Mouse (Mus musculus): ENCODE results near the gene Trip6. TPM values are rescaled to one million over a fixed set of nuclear protein-coding genes. Genes with fewer than 3 reads are reported as not detected.
A peak's percentile ranks its signal among the peaks of the same experiment; 100 is the strongest.

Trip6 gene
- total RNA-seq, 1 experiment: 22.7 TPM

DNA sequence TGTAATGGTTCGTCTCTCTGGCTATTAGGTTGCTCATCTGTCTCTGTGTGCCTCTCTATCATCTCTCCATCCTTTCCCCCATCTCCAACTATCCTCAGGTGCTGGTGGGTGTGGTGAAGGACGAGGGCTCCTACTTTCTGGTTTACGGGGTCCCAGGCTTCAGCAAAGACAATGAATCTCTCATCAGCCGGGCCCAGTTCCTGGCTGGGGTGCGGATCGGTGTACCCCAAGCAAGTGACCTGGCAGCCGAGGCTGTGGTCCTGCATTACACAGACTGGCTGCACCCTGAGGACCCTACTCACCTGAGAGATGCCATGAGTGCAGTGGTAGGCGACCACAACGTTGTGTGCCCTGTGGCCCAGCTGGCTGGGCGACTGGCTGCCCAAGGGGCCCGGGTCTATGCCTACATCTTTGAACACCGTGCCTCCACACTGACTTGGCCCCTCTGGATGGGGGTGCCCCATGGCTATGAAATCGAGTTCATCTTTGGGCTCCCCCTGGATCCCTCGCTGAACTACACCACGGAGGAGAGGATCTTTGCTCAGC, 22.8 kb downstream of the Trip6 start:
- Histone ChIP-seq H3K27ac (ENCODE audit: insufficient read depth, low read depth, low read length, poor library complexity, severe bottlenecking) (no peak overlapping the region), H3K4me1 (ENCODE audit: control insufficient read depth in 2 of 2, insufficient read depth in 2 of 2, low read length in 2 of 2, poor library complexity in 1 of 2) (peaks cover 0 to 19% of the 10 kb centered on the region in 2 experiments; a peak in 2 of 4 replicates), H3K4me3 (ENCODE audit: insufficient read depth in 1 of 2, low read depth in 1 of 2, low read length in 2 of 2, poor library complexity in 1 of 2, severe bottlenecking in 1 of 2) (no peak overlapping the region), H3K9ac (ENCODE audit: insufficient read depth, low read depth, low read length, poor library complexity, severe bottlenecking) (no peak overlapping the region), H3K9me3 (ENCODE audit: control insufficient read depth, insufficient read depth, low read depth, low read length) (no peaks in the 10 kb centered on the region), H3K36me3 (ENCODE audit: control insufficient read depth, insufficient read depth, low read length, poor library complexity, severe bottlenecking) (peaks cover 19% of the 10 kb centered on the region)
- TF ChIP-seq HCFC1 (IDR thresholded peaks at IDR 0.05; ENCODE audit: borderline replicate concordance, insufficient read depth, low read length) (no peak), MAFK (IDR thresholded peaks at IDR 0.05; ENCODE audit: insufficient read depth, low read depth, low read length) (no peak), ZC3H11A (IDR thresholded peaks at IDR 0.05; ENCODE audit: borderline replicate concordance, low read depth, low read length) (no peak), CHD2 (IDR thresholded peaks at IDR 0.05; ENCODE audit: low read depth, low read length) (no peak)
- in situ Hi-C loops (cut with MboI; ENCODE audit: low sequenced_read_pairs in 2 of 2, unreplicated experiment in 2 of 2): no loop called here
- DNase-seq (ENCODE audit: low read depth, low spot score): no peak

DNA sequence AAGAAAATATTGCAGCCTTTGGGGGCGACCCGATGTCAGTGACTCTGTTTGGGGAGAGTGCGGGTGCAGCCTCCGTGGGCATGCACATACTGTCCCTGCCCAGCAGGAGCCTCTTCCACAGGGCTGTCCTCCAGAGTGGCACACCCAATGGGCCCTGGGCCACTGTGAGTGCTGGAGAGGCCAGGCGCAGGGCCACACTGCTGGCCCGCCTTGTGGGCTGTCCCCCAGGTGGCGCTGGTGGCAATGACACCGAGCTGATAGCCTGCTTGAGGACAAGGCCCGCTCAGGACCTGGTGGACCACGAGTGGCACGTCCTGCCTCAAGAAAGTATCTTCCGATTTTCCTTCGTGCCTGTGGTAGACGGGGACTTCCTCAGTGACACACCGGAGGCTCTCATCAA, 23.5 kb downstream of the Trip6 start:
- no peak overlapping the region for H3K27ac ChIP-seq (ENCODE audit: insufficient read depth, low read depth, low read length, poor library complexity, severe bottlenecking)
- H3K4me1 ChIP-seq (ENCODE audit: control insufficient read depth in 2 of 2, insufficient read depth in 2 of 2, low read length in 2 of 2, poor library complexity in 1 of 2): peaks cover 0 to 16% of the 10 kb centered on the region in 2 experiments; a peak in 2 of 4 replicates
- H3K9ac ChIP-seq (ENCODE audit: insufficient read depth, low read depth, low read length, poor library complexity, severe bottlenecking): no peak overlapping the region
- H3K9me3 ChIP-seq (ENCODE audit: control insufficient read depth, insufficient read depth, low read depth, low read length): no peaks in the 10 kb centered on the region
- peaks cover 11% of the 10 kb centered on the region for H3K36me3 ChIP-seq (ENCODE audit: control insufficient read depth, insufficient read depth, low read length, poor library complexity, severe bottlenecking)
- in situ Hi-C loops (cut with MboI; ENCODE audit: low sequenced_read_pairs in 2 of 2, unreplicated experiment in 2 of 2): no loop called here
- no peak for DNase-seq (ENCODE audit: low read depth, low spot score)
- no peak overlapping the region for H3K4me3 ChIP-seq (ENCODE audit: insufficient read depth in 1 of 2, low read depth in 1 of 2, low read length in 2 of 2, poor library complexity in 1 of 2, severe bottlenecking in 1 of 2)
- TF ChIP-seq ZNF384 (IDR thresholded peaks at IDR 0.05; ENCODE audit: low read depth, low read length): no peak
- no peak for TF ChIP-seq ZC3H11A (IDR thresholded peaks at IDR 0.05; ENCODE audit: borderline replicate concordance, low read depth, low read length)
- no peak for TF ChIP-seq MAFK (IDR thresholded peaks at IDR 0.05; ENCODE audit: insufficient read depth, low read depth, low read length)
- no peak for TF ChIP-seq HCFC1 (IDR thresholded peaks at IDR 0.05; ENCODE audit: borderline replicate concordance, insufficient read depth, low read length)
- no peak for TF ChIP-seq CHD2 (IDR thresholded peaks at IDR 0.05; ENCODE audit: low read depth, low read length)

DNA sequence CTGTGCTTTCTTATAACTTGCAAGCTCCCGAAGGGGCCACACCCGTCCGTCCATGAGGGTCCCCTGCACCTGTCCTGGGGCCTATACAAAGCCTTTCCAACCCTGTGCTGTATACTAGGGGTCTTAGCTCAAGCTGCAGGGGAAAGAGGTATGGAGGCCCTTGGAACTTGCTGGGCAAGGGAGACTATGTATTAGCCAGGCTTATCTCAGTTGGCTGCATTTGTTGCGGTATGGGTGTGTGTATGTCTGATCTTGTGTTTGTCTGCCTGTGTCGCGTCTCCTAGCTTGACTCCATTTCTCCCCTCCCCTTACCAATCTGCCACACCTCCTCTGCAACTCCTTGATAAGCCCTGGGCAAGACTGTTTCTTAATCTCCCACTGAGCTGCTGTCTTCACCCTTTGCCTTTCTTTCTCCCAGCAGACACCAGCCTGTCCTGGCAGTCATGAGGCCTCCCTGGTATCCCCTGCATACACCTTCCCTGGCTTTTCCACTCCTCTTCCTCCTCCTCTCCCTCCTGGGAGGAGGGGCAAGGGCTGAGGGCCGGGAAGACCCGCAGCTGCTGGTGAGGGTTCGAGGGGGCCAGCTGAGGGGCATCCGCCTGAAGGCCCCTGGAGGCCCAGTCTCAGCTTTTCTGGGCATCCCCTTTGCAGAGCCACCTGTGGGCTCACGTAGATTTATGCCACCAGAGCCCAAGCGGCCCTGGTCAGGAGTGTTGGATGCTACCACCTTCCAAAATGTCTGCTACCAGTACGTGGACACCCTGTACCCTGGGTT, 24.4 kb downstream of the Trip6 start:
- Histone ChIP-seq H3K27ac (ENCODE audit: insufficient read depth, low read depth, low read length, poor library complexity, severe bottlenecking) (no peak overlapping the region), H3K4me1 (ENCODE audit: control insufficient read depth in 2 of 2, insufficient read depth in 2 of 2, low read length in 2 of 2, poor library complexity in 1 of 2) (peaks cover 0 to 16% of the 10 kb centered on the region in 2 experiments; a peak in 2 of 4 replicates), H3K4me3 (ENCODE audit: insufficient read depth in 1 of 2, low read depth in 1 of 2, low read length in 2 of 2, poor library complexity in 1 of 2, severe bottlenecking in 1 of 2) (no peak overlapping the region), H3K36me3 (ENCODE audit: control insufficient read depth, insufficient read depth, low read length, poor library complexity, severe bottlenecking) (peaks cover 2% of the 10 kb centered on the region), H3K9ac (ENCODE audit: insufficient read depth, low read depth, low read length, poor library complexity, severe bottlenecking) (no peak overlapping the region), H3K9me3 (ENCODE audit: control insufficient read depth, insufficient read depth, low read depth, low read length) (no peaks in the 10 kb centered on the region)
- in situ Hi-C loops (cut with MboI; ENCODE audit: low sequenced_read_pairs in 2 of 2, unreplicated experiment in 2 of 2): no loop called here
- DNase-seq (ENCODE audit: low read depth, low spot score): no peak
- TF ChIP-seq ZNF384 (IDR thresholded peaks at IDR 0.05; ENCODE audit: low read depth, low read length) (no peak), MAFK (IDR thresholded peaks at IDR 0.05; ENCODE audit: insufficient read depth, low read depth, low read length) (no peak), CHD2 (IDR thresholded peaks at IDR 0.05; ENCODE audit: low read depth, low read length) (no peak), HCFC1 (IDR thresholded peaks at IDR 0.05; ENCODE audit: borderline replicate concordance, insufficient read depth, low read length) (no peak), ZC3H11A (IDR thresholded peaks at IDR 0.05; ENCODE audit: borderline replicate concordance, low read depth, low read length) (no peak)

DNA sequence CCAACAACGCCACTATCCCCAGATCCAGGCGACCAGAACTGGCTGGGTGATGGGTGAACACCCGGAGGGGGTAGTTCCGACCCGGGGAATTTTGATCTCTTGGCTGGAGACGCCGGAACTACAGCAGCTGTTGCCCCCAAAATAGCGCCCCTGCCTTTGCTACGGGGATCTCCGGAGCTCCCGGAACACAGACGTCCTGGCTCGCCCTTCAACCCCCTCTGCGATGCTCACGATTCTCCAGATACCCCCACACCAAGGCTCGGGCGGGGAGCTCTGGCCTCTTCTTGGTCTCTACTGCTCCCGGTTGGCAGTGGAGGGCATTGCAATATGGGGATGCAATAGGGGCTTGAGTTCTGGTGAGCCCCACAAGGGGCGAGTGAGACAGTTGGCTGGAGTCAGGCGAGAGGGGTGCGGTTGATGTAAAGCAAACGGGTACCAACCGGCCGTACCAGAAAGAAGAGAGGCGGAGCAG, 25.2 kb downstream of the Trip6 start:
- Histone ChIP-seq H3K36me3 (ENCODE audit: control insufficient read depth, insufficient read depth, low read length, poor library complexity, severe bottlenecking) (no peaks in the 10 kb centered on the region), H3K4me1 (ENCODE audit: control insufficient read depth in 2 of 2, insufficient read depth in 2 of 2, low read length in 2 of 2, poor library complexity in 1 of 2) (peaks cover 0 to 16% of the 10 kb centered on the region in 2 experiments; a peak in 2 of 4 replicates), H3K9ac (ENCODE audit: insufficient read depth, low read depth, low read length, poor library complexity, severe bottlenecking) (0 out of 2 replicates have a peak overlapping the region, but pooled peaks have one; percentile 0), H3K9me3 (ENCODE audit: control insufficient read depth, insufficient read depth, low read depth, low read length) (no peaks in the 10 kb centered on the region), H3K27ac (ENCODE audit: insufficient read depth, low read depth, low read length, poor library complexity, severe bottlenecking) (no peak overlapping the region), H3K4me3 (ENCODE audit: insufficient read depth in 1 of 2, low read depth in 1 of 2, low read length in 2 of 2, poor library complexity in 1 of 2, severe bottlenecking in 1 of 2) (peak overlapping the region; percentile 22 to 62)
- no peak for DNase-seq (ENCODE audit: low read depth, low spot score)
- TF ChIP-seq HCFC1 (IDR thresholded peaks at IDR 0.05; ENCODE audit: borderline replicate concordance, insufficient read depth, low read length) (no peak), CHD2 (IDR thresholded peaks at IDR 0.05; ENCODE audit: low read depth, low read length) (no peak), MAFK (IDR thresholded peaks at IDR 0.05; ENCODE audit: insufficient read depth, low read depth, low read length) (no peak), ZC3H11A (IDR thresholded peaks at IDR 0.05; ENCODE audit: borderline replicate concordance, low read depth, low read length) (no peak), ZNF384 (IDR thresholded peaks at IDR 0.05; ENCODE audit: low read depth, low read length) (no peak)
- in situ Hi-C loops (cut with MboI; ENCODE audit: low sequenced_read_pairs in 2 of 2, unreplicated experiment in 2 of 2): no loop called here

All from ES-E14 (cell line).